Mouse (Mus musculus): ENCODE data around the gene Tefm. TPM values are rescaled to one million over a fixed set of nuclear protein-coding genes. Genes with fewer than 3 reads are reported as not detected.
"Not testable (repeated sequence)": the region's sequence is repeated elsewhere in the genome, so short reads cannot be mapped to it uniquely, and the experiment has no call there.

The Tefm gene
- polyA plus RNA-seq, 1 experiment from 2014 or later = 25.4 TPM

- Histone ChIP-seq H3K27me3 (ENCODE audit: control insufficient read depth, insufficient read depth, low read length) (peaks cover 31% of the 10 kb centered on the region), H3K4me3 (replicated peaks; ENCODE audit: low read depth, low read length) (no peak overlapping the region), H3K36me3 (ENCODE audit: control insufficient read depth, insufficient read depth, low read length) (no peaks in the 10 kb centered on the region), H3K9ac (replicated peaks; ENCODE audit: low read length) (no peak overlapping the region), H3K4me1 (ENCODE audit: control insufficient read depth, insufficient read depth, low read length) (0 out of 2 replicates have a peak, but pooled peaks cover 4% of the 10 kb centered on the region), H3K27ac (replicated peaks; ENCODE audit: low read depth, low read length) (no peak overlapping the region), H3K9me3 (ENCODE audit: control insufficient read depth, low read length) (no peaks in the 10 kb centered on the region), H3K4me2 (ENCODE audit: low read length) (no peak overlapping the region)
- ATAC-seq (ENCODE audit: low FRiP score, low TSS enrichment) (no peak), DNase-seq (no peak)
- WGBS = 81% methylated on average over 8 of the region's 8 CpGs
These were observed 10.4 kb upstream of the Tefm start for GRCm38 (mm10) chr11:80152376-80152775.

- DNase-seq = no peak
- H3K4me2 ChIP-seq (ENCODE audit: low read length) = no peak overlapping the region
- no peak for ATAC-seq (ENCODE audit: low FRiP score, low TSS enrichment)
- no peak overlapping the region for H3K9ac ChIP-seq (replicated peaks; ENCODE audit: low read length)
- H3K36me3 ChIP-seq (ENCODE audit: control insufficient read depth, insufficient read depth, low read length) = no peaks in the 10 kb centered on the region
- H3K4me1 ChIP-seq (ENCODE audit: control insufficient read depth, insufficient read depth, low read length) = 0 out of 2 replicates have a peak, but pooled peaks cover 4% of the 10 kb centered on the region
- 72% methylated on average over 2 of the region's 2 CpGs for WGBS
- H3K9me3 ChIP-seq (ENCODE audit: control insufficient read depth, low read length) = no peaks in the 10 kb centered on the region
- H3K4me3 ChIP-seq (replicated peaks; ENCODE audit: low read depth, low read length) = no peak overlapping the region
- peaks cover 31% of the 10 kb centered on the region for H3K27me3 ChIP-seq (ENCODE audit: control insufficient read depth, insufficient read depth, low read length)
- no peak overlapping the region for H3K27ac ChIP-seq (replicated peaks; ENCODE audit: low read depth, low read length)
These were observed 9.6 kb upstream of the Tefm start for GRCm38 (mm10) chr11:80151541-80151940.

- WGBS = 74% methylated on average over 5 of the region's 5 CpGs
- H3K9ac ChIP-seq (replicated peaks; ENCODE audit: low read length) = no peak overlapping the region
- H3K4me1 ChIP-seq (ENCODE audit: control insufficient read depth, insufficient read depth, low read length) = 0 out of 2 replicates have a peak, but pooled peaks cover 4% of the 10 kb centered on the region
- H3K27ac ChIP-seq (replicated peaks; ENCODE audit: low read depth, low read length) = no peak overlapping the region
- DNase-seq = no peak
- H3K27me3 ChIP-seq (ENCODE audit: control insufficient read depth, insufficient read depth, low read length) = peaks cover 27% of the 10 kb centered on the region
- H3K36me3 ChIP-seq (ENCODE audit: control insufficient read depth, insufficient read depth, low read length) = no peaks in the 10 kb centered on the region
- no peak for ATAC-seq (ENCODE audit: low FRiP score, low TSS enrichment)
- H3K4me3 ChIP-seq (replicated peaks; ENCODE audit: low read depth, low read length) = no peak overlapping the region
- H3K9me3 ChIP-seq (ENCODE audit: control insufficient read depth, low read length) = no peaks in the 10 kb centered on the region
- no peak overlapping the region for H3K4me2 ChIP-seq (ENCODE audit: low read length)
These were observed 8.6 kb upstream of the Tefm start for GRCm38 (mm10) chr11:80150566-80150965.

DNA sequence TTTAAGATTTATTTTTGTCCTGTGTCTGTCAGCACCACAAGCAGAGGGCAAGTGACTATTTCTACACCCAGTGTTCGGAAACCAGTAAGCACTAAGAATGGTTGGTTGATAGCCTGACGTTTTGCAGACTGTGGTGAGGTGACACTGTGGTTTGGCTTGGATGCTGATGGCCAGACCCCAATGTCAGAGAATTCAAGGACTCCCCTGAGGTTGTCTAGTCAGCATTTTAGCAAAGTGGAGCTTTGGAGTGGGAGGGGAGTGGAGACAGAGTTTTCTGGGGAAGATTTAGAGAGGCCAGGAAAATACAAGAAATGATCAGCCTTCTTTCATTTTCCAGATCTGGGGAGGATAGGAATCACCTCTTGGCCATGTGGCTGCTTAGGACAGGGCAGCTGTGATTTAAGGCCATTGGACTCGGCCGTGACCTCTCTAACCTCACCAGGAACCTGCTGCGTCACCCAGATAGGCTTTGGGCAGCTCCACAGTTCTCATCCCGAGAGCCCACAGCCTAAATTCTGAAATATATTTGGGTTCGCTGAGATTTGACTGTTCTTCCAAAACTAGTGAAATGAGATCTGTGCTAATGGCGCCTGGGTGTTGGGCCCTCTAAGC is 7.5 kb upstream of the Tefm start:
- Histone ChIP-seq H3K27me3 (ENCODE audit: control insufficient read depth, insufficient read depth, low read length) (peaks cover 17% of the 10 kb centered on the region), H3K27ac (replicated peaks; ENCODE audit: low read depth, low read length) (no peak overlapping the region), H3K4me2 (ENCODE audit: low read length) (no peak overlapping the region), H3K36me3 (ENCODE audit: control insufficient read depth, insufficient read depth, low read length) (no peaks in the 10 kb centered on the region), H3K4me3 (replicated peaks; ENCODE audit: low read depth, low read length) (no peak overlapping the region), H3K9ac (replicated peaks; ENCODE audit: low read length) (no peak overlapping the region), H3K9me3 (ENCODE audit: control insufficient read depth, low read length) (no peaks in the 10 kb centered on the region), H3K4me1 (ENCODE audit: control insufficient read depth, insufficient read depth, low read length) (0 out of 2 replicates have a peak, but pooled peaks cover 4% of the 10 kb centered on the region)
- no peak for ATAC-seq (ENCODE audit: low FRiP score, low TSS enrichment)
- DNase-seq = no peak
- 89% methylated on average over 8 of the region's 8 CpGs for WGBS

DNA sequence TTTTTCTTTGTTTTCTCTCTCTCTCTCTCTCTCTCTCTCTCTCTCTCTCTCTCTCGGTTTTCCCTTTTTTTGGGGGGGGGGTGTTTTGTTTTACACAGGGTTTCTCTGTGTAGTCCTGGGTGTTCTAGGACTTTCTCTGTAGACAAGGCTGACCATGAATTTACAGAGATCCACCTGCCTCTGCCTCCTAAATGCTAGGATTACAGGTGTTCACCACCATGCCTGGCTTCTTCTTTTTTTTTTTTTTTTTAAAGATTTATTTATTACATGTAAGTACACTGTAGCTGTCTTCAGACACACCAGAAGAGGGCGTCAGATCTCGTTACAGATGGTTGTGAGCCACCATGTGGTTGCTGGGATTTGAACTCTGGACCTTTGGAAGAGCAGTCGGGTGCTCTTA is 7.0 kb upstream of the Tefm start:
- not testable (repeated sequence) for H3K9ac ChIP-seq (replicated peaks; ENCODE audit: low read length); DNase-seq; H3K27ac ChIP-seq (replicated peaks; ENCODE audit: low read depth, low read length); H3K4me2 ChIP-seq (ENCODE audit: low read length); H3K4me3 ChIP-seq (replicated peaks; ENCODE audit: low read depth, low read length); ATAC-seq (ENCODE audit: low FRiP score, low TSS enrichment); H3K9me3 ChIP-seq (ENCODE audit: control insufficient read depth, low read length); H3K4me1 ChIP-seq (ENCODE audit: control insufficient read depth, insufficient read depth, low read length); H3K36me3 ChIP-seq (ENCODE audit: control insufficient read depth, insufficient read depth, low read length)
- peaks cover 12% of the 10 kb centered on the region; the same call in 1 of the 2 replicates for H3K27me3 ChIP-seq (ENCODE audit: control insufficient read depth, insufficient read depth, low read length)
- 60% methylated on average over 1 of the region's 4 CpGs for WGBS

DNA sequence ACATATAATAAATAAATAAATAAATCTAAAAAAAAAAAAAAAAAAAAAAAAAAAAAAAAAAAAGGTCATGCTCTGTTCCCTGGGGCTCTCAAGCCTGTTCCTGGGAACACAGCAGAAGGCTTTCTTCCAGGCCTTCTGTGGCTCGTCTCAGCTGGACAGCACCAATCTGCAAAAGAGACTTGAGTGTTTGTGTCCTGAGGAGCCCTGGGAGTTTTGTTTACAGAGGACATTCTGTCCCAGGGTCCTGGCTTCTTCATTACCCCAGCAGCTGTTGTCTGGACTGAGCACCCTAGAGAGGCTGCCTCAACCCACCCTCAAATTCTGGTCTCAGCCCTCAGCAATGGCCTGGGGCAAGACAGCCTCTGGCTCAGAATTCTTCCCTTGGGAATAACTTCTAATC is 6.3 kb upstream of the Tefm start:
- ATAC-seq (ENCODE audit: low FRiP score, low TSS enrichment) (no peak), DNase-seq (no peak)
- Histone ChIP-seq H3K9me3 (ENCODE audit: control insufficient read depth, low read length) (no peaks in the 10 kb centered on the region), H3K9ac (replicated peaks; ENCODE audit: low read length) (no peak overlapping the region), H3K4me1 (ENCODE audit: control insufficient read depth, insufficient read depth, low read length) (no peaks in the 10 kb centered on the region), H3K36me3 (ENCODE audit: control insufficient read depth, insufficient read depth, low read length) (no peaks in the 10 kb centered on the region), H3K27me3 (ENCODE audit: control insufficient read depth, insufficient read depth, low read length) (peaks cover 5% of the 10 kb centered on the region; the same call in 1 of the 2 replicates), H3K4me2 (ENCODE audit: low read length) (no peak overlapping the region), H3K4me3 (replicated peaks; ENCODE audit: low read depth, low read length) (no peak overlapping the region), H3K27ac (replicated peaks; ENCODE audit: low read depth, low read length) (no peak overlapping the region)
- 57% methylated on average over 1 of the region's 1 CpGs for WGBS

- Histone ChIP-seq H3K4me2 (ENCODE audit: low read length) (no peak overlapping the region), H3K9me3 (ENCODE audit: control insufficient read depth, low read length) (no peaks in the 10 kb centered on the region), H3K27ac (replicated peaks; ENCODE audit: low read depth, low read length) (no peak overlapping the region), H3K4me1 (ENCODE audit: control insufficient read depth, insufficient read depth, low read length) (peaks cover 3% of the 10 kb centered on the region; the same call in 1 of the 2 replicates), H3K36me3 (ENCODE audit: control insufficient read depth, insufficient read depth, low read length) (no peaks in the 10 kb centered on the region), H3K9ac (replicated peaks; ENCODE audit: low read length) (no peak overlapping the region), H3K27me3 (ENCODE audit: control insufficient read depth, insufficient read depth, low read length) (no peaks in the 10 kb centered on the region), H3K4me3 (replicated peaks; ENCODE audit: low read depth, low read length) (no peak overlapping the region)
- ATAC-seq (ENCODE audit: low FRiP score, low TSS enrichment) (no peak), DNase-seq (no peak)
- WGBS = 82% methylated on average over 6 of the region's 6 CpGs
These were observed 5.8 kb upstream of the Tefm start for GRCm38 (mm10) chr11:80147748-80148147.

GRCm38 (mm10) chr11:80145787-80146275 is 3.9 kb upstream of the Tefm start:
- Histone ChIP-seq H3K4me1 (ENCODE audit: control insufficient read depth, insufficient read depth, low read length) (peaks cover 9% of the 10 kb centered on the region; the same call in 1 of the 2 replicates), H3K27me3 (ENCODE audit: control insufficient read depth, insufficient read depth, low read length) (no peaks in the 10 kb centered on the region), H3K36me3 (ENCODE audit: control insufficient read depth, insufficient read depth, low read length) (no peaks in the 10 kb centered on the region), H3K4me3 (replicated peaks; ENCODE audit: low read depth, low read length) (no peak overlapping the region), H3K9ac (replicated peaks; ENCODE audit: low read length) (no peak overlapping the region), H3K4me2 (ENCODE audit: low read length) (no peak overlapping the region), H3K9me3 (ENCODE audit: control insufficient read depth, low read length) (no peaks in the 10 kb centered on the region), H3K27ac (replicated peaks; ENCODE audit: low read depth, low read length) (no peak overlapping the region)
- ATAC-seq (ENCODE audit: low FRiP score, low TSS enrichment) (no peak), DNase-seq (no peak)
- whole genome bisulfite sequencing = 76% methylated on average over 10 of the region's 10 CpGs

- Histone ChIP-seq H3K27ac (replicated peaks; ENCODE audit: low read depth, low read length) (0 out of 2 replicates have a peak overlapping the region, but pooled peaks have one; percentile 88), H3K4me1 (ENCODE audit: control insufficient read depth, insufficient read depth, low read length) (peaks cover 9% of the 10 kb centered on the region; the same call in 1 of the 2 replicates), H3K4me2 (ENCODE audit: low read length) (peak overlapping the region; percentile 70), H3K9ac (replicated peaks; ENCODE audit: low read length) (peak overlapping the region; percentile 84; the same call in 1 of the 2 replicates), H3K27me3 (ENCODE audit: control insufficient read depth, insufficient read depth, low read length) (no peaks in the 10 kb centered on the region), H3K4me3 (replicated peaks; ENCODE audit: low read depth, low read length) (peak overlapping the region; percentile 75), H3K9me3 (ENCODE audit: control insufficient read depth, low read length) (no peaks in the 10 kb centered on the region), H3K36me3 (ENCODE audit: control insufficient read depth, insufficient read depth, low read length) (peaks cover 12% of the 10 kb centered on the region)
- no peak for ATAC-seq (ENCODE audit: low FRiP score, low TSS enrichment)
- DNase-seq = no peak
- 40% methylated on average over 8 of the region's 8 CpGs for WGBS
These were observed 897 bp upstream of the Tefm start for GRCm38 (mm10) chr11:80142872-80143271.

Measured in midbrain, embryonic 14.5 days (tissue).